Mouse (Mus musculus) hindbrain, embryonic 12.5 days (tissue): ENCODE results near the gene Snrpg. TPM values are rescaled to one million over a fixed set of nuclear protein-coding genes. Genes with fewer than 3 reads are reported as not detected.

Experiments used
- ATAC-seq: fragments of 200-750 bp; cut with Nextera tagmentation; 2 replicates; pipeline ENCODE4 v1.8.0; 2017; ENCODE audit warnings: moderate TSS enrichment; ENCODE audit not compliant: low FRiP score
- H3K27ac ChIP-seq: fragments of 300-500 bp; sonication (generic); 2 replicates; pipeline ENCODE4 v1.5.1; 2016; ENCODE audit warnings: mild to moderate bottlenecking
- H3K27me3 ChIP-seq: fragments of 300-500 bp; sonication (generic); 2 replicates; pipeline ENCODE4 v1.6.1; 2016; ENCODE audit warnings: mild to moderate bottlenecking
- H3K36me3 ChIP-seq: fragments of 300-500 bp; sonication (generic); 2 replicates; pipeline ENCODE4 v1.6.1; 2016; ENCODE audit warnings: mild to moderate bottlenecking
- H3K4me1 ChIP-seq: fragments of 300-500 bp; sonication (generic); 2 replicates; pipeline ENCODE4 v1.6.1; 2016
- H3K4me2 ChIP-seq: fragments of 300-500 bp; sonication (generic); replicated peaks from 2 replicates; pipeline ENCODE4 v1.6.1; 2016; ENCODE audit warnings: mild to moderate bottlenecking
- H3K4me3 ChIP-seq: fragments of 300-500 bp; sonication (generic); 2 replicates; pipeline ENCODE4 v1.5.1; 2016; ENCODE audit warnings: mild to moderate bottlenecking
- H3K9ac ChIP-seq: fragments of 300-500 bp; sonication (generic); 2 replicates; pipeline ENCODE4 v1.6.1; 2016; ENCODE audit warnings: mild to moderate bottlenecking, moderate library complexity
- H3K9me3 ChIP-seq: fragments of 300-500 bp; sonication (generic); replicated peaks from 2 replicates; pipeline ENCODE4 v1.6.1; 2016; ENCODE audit warnings: mild to moderate bottlenecking
- WGBS: fragments of 180-500 bp; shearing (Covaris S2); methylation state at CpG from one replicate; pipeline ENCODE4 v1.1.7; 2016; 5-methylcytosine and 5-hydroxymethylcytosine counted together
- polyA plus RNA-seq: library from polyadenylated mRNA; unstranded; fragments of >200 nt; fragmentation: Nextera tagmentation; extraction: Ambion mirVana; gene quantifications from 2 replicates; pipeline ENCODE4 v1.2.1, GENCODE M21; 2016

The Snrpg gene
- polyA plus RNA-seq, 1 experiment from 2014 or later, result 521 TPM

DNA sequence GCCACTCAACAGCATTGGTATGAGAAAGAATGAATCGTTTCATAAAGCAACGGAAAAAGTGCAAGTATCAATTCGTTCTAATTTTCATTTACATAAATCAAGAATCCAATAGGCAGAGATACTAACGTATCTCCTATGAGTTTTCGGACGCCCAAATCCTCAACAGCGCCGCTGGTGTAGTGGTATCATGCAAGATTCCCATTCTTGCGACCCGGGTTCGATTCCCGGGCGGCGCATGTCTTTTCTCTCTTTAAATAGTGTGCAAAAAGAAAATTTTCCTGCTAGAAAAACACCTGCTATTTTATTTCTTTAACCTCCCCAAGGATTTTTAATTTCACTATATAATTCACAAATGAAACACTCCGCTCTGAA lies 32.6 kb downstream of the Snrpg start:
- peak; percentile 73 for ATAC-seq
- Histone ChIP-seq H3K9me3 (no peaks in the 10 kb centered on the region), H3K36me3 (peaks cover 4% of the 10 kb centered on the region; the same call in 1 of the 2 replicates), H3K4me2 (peak overlapping the region; percentile 74), H3K4me3 (peak overlapping the region; percentile 84), H3K9ac (peak overlapping the region; percentile 100), H3K4me1 (peaks cover 12% of the 10 kb centered on the region), H3K27ac (peak overlapping the region; percentile 100), H3K27me3 (no peaks in the 10 kb centered on the region)
- under 1% methylated on average over 15 of the region's 15 CpGs for WGBS

DNA sequence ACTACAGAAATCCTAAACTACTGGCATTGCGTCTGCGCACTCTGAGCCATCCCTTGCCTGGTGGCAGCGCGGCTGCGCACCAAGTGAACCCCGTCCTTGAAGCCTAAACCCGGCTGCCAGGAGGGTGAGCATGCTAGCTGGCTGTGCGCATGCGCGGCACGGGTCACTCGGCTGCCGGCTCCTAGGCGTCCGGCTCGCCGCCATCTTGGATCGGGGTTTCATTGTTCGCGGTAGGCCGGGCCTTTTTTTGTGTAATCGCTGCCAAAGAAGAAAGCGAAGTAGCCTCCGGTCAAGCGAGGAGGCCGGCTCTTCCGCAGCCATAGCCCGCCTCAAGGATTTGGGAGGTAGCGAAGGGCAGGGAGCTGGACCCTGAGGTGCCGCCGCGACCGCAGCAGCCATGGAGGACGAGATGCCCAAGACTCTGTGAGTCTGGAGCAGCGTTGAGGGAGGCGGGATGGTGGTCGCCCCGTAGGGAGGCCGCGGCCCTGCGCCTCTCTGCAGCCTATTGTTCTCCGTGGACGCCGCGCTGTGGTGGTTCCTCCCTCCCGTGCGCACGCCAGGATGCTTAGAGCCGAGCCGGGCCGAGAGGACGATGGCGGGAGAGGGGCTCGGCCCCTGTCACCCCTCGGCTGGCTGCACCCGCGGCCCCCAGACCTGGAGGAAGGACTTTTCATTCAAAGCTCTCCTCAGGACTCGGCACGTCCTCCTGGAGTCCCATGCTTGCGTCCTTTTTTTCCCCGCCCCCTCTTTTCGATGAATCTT lies 33.2 kb downstream of the Snrpg start, which contains the start of gene Tia1:
Gene Tia1, plus strand, starts transcription at position 120 of the 762 bp plus-strand sequence.
- WGBS, result under 1% methylated on average over 62 of the region's 62 CpGs
- Histone ChIP-seq H3K4me2 (peak within 1 kb of the TSS; percentile 74), H3K4me3 (peak within 1 kb of the TSS; percentile 84), H3K9me3 (no peaks in the 10 kb centered on the region), H3K4me1 (peaks cover 12% of the 10 kb centered on the region), H3K9ac (peak within 1 kb of the TSS; percentile 100), H3K27me3 (no peaks in the 10 kb centered on the region), H3K27ac (peak within 1 kb of the TSS; percentile 100), H3K36me3 (peaks cover 4% of the 10 kb centered on the region; the same call in 1 of the 2 replicates)
- peak; percentile 98 for ATAC-seq

GRCm38 (mm10) chr6:86404996-86405395 lies 33.9 kb downstream of the Snrpg start:
- no peak for ATAC-seq
- no peaks in the 10 kb centered on the region for H3K27me3 ChIP-seq
- H3K9ac ChIP-seq, result peak overlapping the region; percentile 100
- peak overlapping the region; percentile 84 for H3K4me3 ChIP-seq
- under 1% methylated on average over 11 of the region's 11 CpGs for WGBS
- peaks cover 4% of the 10 kb centered on the region; the same call in 1 of the 2 replicates for H3K36me3 ChIP-seq
- peak overlapping the region; percentile 100 for H3K27ac ChIP-seq
- peak overlapping the region; percentile 74 for H3K4me2 ChIP-seq
- no peaks in the 10 kb centered on the region for H3K9me3 ChIP-seq
- peaks cover 16% of the 10 kb centered on the region for H3K4me1 ChIP-seq

DNA sequence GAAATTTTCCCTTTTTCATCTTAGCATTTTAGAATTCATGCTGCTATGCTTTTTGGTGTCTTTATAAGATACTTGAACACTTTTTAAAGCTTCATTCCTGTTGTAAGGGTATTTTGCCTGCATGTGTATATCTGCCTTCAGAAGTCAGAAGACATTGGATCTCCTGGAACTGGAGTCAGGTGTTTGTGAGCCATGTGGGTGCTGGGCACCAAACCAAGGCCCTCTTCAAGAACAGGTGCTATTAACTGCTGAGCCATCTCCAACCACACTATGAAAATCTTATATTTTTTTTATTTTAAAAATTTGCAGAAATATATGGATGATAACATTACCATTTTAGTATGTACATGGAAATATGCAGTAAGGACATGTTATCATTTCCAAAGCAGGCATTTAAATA lies 35.2 kb downstream of the Snrpg start:
- no peaks in the 10 kb centered on the region for H3K27me3 ChIP-seq
- H3K36me3 ChIP-seq, result peaks cover 4% of the 10 kb centered on the region; the same call in 1 of the 2 replicates
- H3K9me3 ChIP-seq, result no peaks in the 10 kb centered on the region
- no peak overlapping the region for H3K27ac ChIP-seq
- peak overlapping the region; percentile 74 for H3K4me2 ChIP-seq
- no peak for ATAC-seq
- H3K9ac ChIP-seq, result peak overlapping the region; percentile 41
- H3K4me3 ChIP-seq, result peak overlapping the region; percentile 27
- peaks cover 17% of the 10 kb centered on the region for H3K4me1 ChIP-seq

- Histone ChIP-seq H3K27me3 (no peaks in the 10 kb centered on the region), H3K36me3 (peaks cover 73% of the 10 kb centered on the region), H3K27ac (no peak overlapping the region), H3K4me3 (no peak overlapping the region), H3K9ac (no peak overlapping the region), H3K9me3 (no peaks in the 10 kb centered on the region), H3K4me2 (no peak overlapping the region), H3K4me1 (no peaks in the 10 kb centered on the region)
- WGBS, result 93% methylated on average over 6 of the region's 6 CpGs
- no peak for ATAC-seq
Observed at GRCm38 (mm10) chr6:86418711-86419110, 47.6 kb downstream of the Snrpg start.

GRCm38 (mm10) chr6:86419239-86419638 lies 48.1 kb downstream of the Snrpg start:
- no peaks in the 10 kb centered on the region for H3K4me1 ChIP-seq
- H3K9me3 ChIP-seq, result no peaks in the 10 kb centered on the region
- peaks cover 74% of the 10 kb centered on the region for H3K36me3 ChIP-seq
- ATAC-seq, result no peak
- H3K4me3 ChIP-seq, result no peak overlapping the region
- 94% methylated on average over 3 of the region's 3 CpGs for WGBS
- H3K9ac ChIP-seq, result no peak overlapping the region
- no peak overlapping the region for H3K4me2 ChIP-seq
- H3K27me3 ChIP-seq, result no peaks in the 10 kb centered on the region
- no peak overlapping the region for H3K27ac ChIP-seq

- no peak overlapping the region for H3K27ac ChIP-seq
- H3K4me1 ChIP-seq, result no peaks in the 10 kb centered on the region
- no peaks in the 10 kb centered on the region for H3K9me3 ChIP-seq
- no peak overlapping the region for H3K4me3 ChIP-seq
- H3K36me3 ChIP-seq, result peaks cover 79% of the 10 kb centered on the region
- H3K27me3 ChIP-seq, result no peaks in the 10 kb centered on the region
- H3K4me2 ChIP-seq, result no peak overlapping the region
- H3K9ac ChIP-seq, result no peak overlapping the region
- ATAC-seq, result no peak
- 74% methylated on average over 6 of the region's 6 CpGs for WGBS
Observed at GRCm38 (mm10) chr6:86420491-86420890, 49.4 kb downstream of the Snrpg start.

- no peak for ATAC-seq
Observed at GRCm38 (mm10) chr6:86426358-86426757, 55.3 kb downstream of the Snrpg start, which contains the start of gene Gm44790. TSS of gene Gm44790 (plus strand) at chr6:86426658.

More at GRCm38 (mm10) chr6:86426358-86426757, 55.3 kb downstream of the Snrpg start, which contains the start of gene Gm44790:
- no peak within 1 kb of the TSS for H3K27ac ChIP-seq
- H3K27me3 ChIP-seq, result no peaks in the 10 kb centered on the region
- 98% methylated on average over 1 of the region's 1 CpGs for WGBS
- no peak within 1 kb of the TSS for H3K4me3 ChIP-seq
- H3K4me1 ChIP-seq, result no peaks in the 10 kb centered on the region
- H3K4me2 ChIP-seq, result no peak within 1 kb of the TSS
- H3K9ac ChIP-seq, result no peak within 1 kb of the TSS
- no peaks in the 10 kb centered on the region for H3K9me3 ChIP-seq
- H3K36me3 ChIP-seq, result peaks cover 75% of the 10 kb centered on the region

Other genes starting within 250 kb of the Snrpg start
- gene Tgfa, start 176.1 kb upstream of the Snrpg start, polyA plus RNA-seq, result 4.0 and 4.7 TPM in 2 replicates
- gene Fam136a, start 5.7 kb upstream of the Snrpg start, polyA plus RNA-seq, result 107 and 116 TPM in 2 replicates
- 123 and 125 TPM in 2 replicates for gene Pcyox1, start 25.9 kb downstream of the Snrpg start, polyA plus RNA-seq
- gene Tia1, start 32.9 kb downstream of the Snrpg start, polyA plus RNA-seq, result 349 and 355 TPM in 2 replicates
- gene Gm44790, start 55.4 kb downstream of the Snrpg start, polyA plus RNA-seq, result not detected in 2 replicates
- gene C87436, start 67.1 kb downstream of the Snrpg start, polyA plus RNA-seq, result 28.1 and 29.7 TPM in 2 replicates
- 557 and 561 TPM in 2 replicates for gene Pcbp1, start 155.0 kb downstream of the Snrpg start, polyA plus RNA-seq